Mouse (Mus musculus): Measurements from ENCODE around the gene Efcab6. TPM values are rescaled to one million over a fixed set of nuclear protein-coding genes. Genes with fewer than 3 reads are reported as not detected.

Gene Efcab6
- polyA plus RNA-seq, 1 experiment from 2014 or later, result 0.27 TPM

DNA sequence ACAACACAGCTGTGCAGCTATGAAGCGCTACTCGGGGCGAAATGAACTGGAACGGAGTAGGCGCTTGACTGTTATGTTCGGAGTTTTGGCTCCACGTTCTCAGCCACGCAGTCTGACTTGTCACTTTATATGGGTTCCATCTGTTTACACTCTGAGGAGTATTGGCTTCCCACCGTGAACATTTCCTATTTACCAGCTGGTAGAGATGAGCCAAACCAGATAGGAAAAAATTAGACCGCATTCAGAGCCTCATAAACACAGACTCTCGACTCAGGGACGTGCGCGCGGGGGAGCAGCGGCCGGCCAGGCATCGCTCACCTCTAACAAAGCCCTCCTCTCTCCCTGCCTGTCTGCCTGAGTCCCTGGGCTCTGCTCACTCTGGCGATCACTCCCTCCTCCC is 67.1 kb downstream of the Efcab6 start:
- no peak overlapping the region for H3K9ac ChIP-seq
- 0 out of 2 replicates have a peak, but pooled peaks cover 21% of the 10 kb centered on the region for H3K27me3 ChIP-seq
- peak overlapping the region; percentile 35 for H3K4me2 ChIP-seq
- 9% methylated on average over 19 of the region's 19 CpGs for WGBS
- H3K36me3 ChIP-seq, result no peaks in the 10 kb centered on the region
- 0 out of 2 replicates have a peak overlapping the region, but pooled peaks have one; percentile 2 for H3K4me3 ChIP-seq
- H3K4me1 ChIP-seq (replicated peaks), result peaks cover 28% of the 10 kb centered on the region
- peak; percentile 68; the same call in 1 of the 2 replicates for ATAC-seq (ENCODE audit: low FRiP score)
- H3K9me3 ChIP-seq, result no peaks in the 10 kb centered on the region
- H3K27ac ChIP-seq, result peak overlapping the region; percentile 66; the same call in 1 of the 2 replicates

DNA sequence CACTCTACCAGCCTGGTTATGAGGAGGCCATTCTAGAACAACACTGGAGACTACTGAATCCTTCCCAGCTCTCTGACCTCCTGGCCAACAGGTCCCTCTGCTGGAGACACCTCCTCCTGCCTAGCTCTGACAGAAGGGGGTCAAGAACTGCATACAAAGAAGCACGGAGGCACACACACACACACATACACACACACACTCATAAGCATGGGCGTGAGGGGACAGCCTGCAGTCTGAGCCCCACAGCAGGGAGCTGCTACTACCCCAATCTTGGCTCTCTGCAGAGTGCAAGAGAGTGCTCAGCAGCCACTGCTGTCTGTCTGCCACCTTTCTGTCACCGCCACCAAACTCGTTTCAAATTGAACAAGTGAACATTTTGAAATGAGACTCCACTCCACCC is 67.6 kb downstream of the Efcab6 start:
- Histone ChIP-seq H3K27ac (peak overlapping the region; percentile 77), H3K4me3 (no peak overlapping the region), H3K4me2 (peak overlapping the region; percentile 35), H3K9ac (no peak overlapping the region), H3K9me3 (no peaks in the 10 kb centered on the region), H3K27me3 (0 out of 2 replicates have a peak, but pooled peaks cover 21% of the 10 kb centered on the region), H3K4me1 (replicated peaks) (peaks cover 28% of the 10 kb centered on the region), H3K36me3 (no peaks in the 10 kb centered on the region)
- ATAC-seq (ENCODE audit: low FRiP score), result no peak
- 16% methylated on average over 4 of the region's 4 CpGs for WGBS

DNA sequence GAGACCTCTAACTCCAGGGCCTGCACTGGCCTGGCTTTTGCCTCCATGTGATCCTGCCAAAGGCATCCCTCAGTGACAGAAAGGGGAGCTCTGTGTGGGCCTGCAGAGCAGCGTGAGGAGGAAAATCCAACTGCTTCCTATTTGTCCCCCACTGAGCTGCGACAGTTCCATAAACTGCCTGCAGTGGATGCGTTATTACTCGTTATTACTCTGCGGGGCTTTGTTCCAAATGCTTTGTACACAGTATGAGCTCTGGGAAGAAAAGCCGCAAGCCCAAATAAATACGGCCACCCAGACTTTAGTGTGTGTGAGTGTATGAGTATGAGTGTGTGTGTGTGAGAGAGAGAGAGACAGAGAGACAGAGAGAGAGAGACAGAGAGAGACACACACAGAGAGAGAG is 68.3 kb downstream of the Efcab6 start:
- Histone ChIP-seq H3K27ac (peak overlapping the region; percentile 77), H3K4me3 (no peak overlapping the region), H3K36me3 (no peaks in the 10 kb centered on the region), H3K9me3 (no peaks in the 10 kb centered on the region), H3K9ac (0 out of 2 replicates have a peak overlapping the region, but pooled peaks have one; percentile 20), H3K27me3 (0 out of 2 replicates have a peak, but pooled peaks cover 21% of the 10 kb centered on the region), H3K4me2 (no peak overlapping the region), H3K4me1 (replicated peaks) (peaks cover 31% of the 10 kb centered on the region)
- WGBS, result 47% methylated on average over 7 of the region's 7 CpGs
- no peak for ATAC-seq (ENCODE audit: low FRiP score)

DNA sequence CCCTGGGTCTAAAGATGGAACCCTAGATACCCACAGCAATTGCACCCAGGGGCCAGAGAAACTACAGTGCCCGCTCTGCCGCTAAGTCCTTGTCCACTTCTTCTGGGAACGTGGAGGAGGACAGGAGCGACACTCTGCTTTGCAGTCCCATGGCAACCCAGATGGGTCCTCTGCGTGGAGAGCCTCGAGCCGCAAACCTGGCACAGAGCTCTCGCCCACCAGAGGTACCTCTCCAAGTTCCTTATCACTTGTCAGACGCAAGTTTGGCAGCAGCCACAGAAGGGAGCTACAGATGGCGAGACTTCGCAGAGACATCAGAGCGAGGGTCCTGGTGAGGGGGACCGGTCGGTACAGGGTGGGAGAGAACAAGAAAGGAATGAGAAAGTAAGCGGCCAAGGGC is 73.0 kb downstream of the Efcab6 start:
- WGBS, result 89% methylated on average over 15 of the region's 15 CpGs
- no peak overlapping the region for H3K4me3 ChIP-seq
- ATAC-seq (ENCODE audit: low FRiP score), result no peak

DNA sequence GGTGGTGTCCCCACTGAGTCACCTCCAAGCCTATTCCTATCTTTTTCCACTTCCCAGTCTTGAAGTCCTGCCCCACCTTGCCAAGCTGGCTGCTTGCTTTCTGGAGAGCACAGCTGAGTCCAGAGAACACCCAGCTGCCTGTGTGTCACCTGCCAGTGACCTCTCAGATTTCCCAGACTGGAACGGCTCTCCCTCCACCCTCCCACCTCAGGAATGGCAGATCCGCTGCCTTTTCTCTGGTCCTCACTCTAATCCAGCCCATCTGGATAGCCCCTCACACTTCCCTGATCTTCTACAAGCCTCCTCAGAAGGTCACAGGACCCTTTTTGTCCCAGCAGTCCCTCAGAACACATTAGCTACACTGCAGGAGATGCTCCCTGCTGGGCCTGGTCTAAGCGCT is 73.7 kb downstream of the Efcab6 start:
- Histone ChIP-seq H3K27ac (no peak overlapping the region), H3K9ac (0 out of 2 replicates have a peak overlapping the region, but pooled peaks have one; percentile 46), H3K4me3 (no peak overlapping the region), H3K36me3 (no peaks in the 10 kb centered on the region), H3K4me2 (no peak overlapping the region), H3K4me1 (replicated peaks) (peaks cover 29% of the 10 kb centered on the region), H3K27me3 (0 out of 2 replicates have a peak, but pooled peaks cover 6% of the 10 kb centered on the region), H3K9me3 (no peaks in the 10 kb centered on the region)
- no peak for ATAC-seq (ENCODE audit: low FRiP score)
- WGBS, result 1% methylated on average over 3 of the region's 3 CpGs

More for the DNA sequence above, 73.0 kb downstream of the Efcab6 start:
- Histone ChIP-seq H3K4me2 (no peak overlapping the region), H3K9ac (no peak overlapping the region), H3K36me3 (no peaks in the 10 kb centered on the region), H3K9me3 (no peaks in the 10 kb centered on the region), H3K4me1 (replicated peaks) (peaks cover 33% of the 10 kb centered on the region), H3K27me3 (0 out of 2 replicates have a peak, but pooled peaks cover 10% of the 10 kb centered on the region), H3K27ac (no peak overlapping the region)

DNA sequence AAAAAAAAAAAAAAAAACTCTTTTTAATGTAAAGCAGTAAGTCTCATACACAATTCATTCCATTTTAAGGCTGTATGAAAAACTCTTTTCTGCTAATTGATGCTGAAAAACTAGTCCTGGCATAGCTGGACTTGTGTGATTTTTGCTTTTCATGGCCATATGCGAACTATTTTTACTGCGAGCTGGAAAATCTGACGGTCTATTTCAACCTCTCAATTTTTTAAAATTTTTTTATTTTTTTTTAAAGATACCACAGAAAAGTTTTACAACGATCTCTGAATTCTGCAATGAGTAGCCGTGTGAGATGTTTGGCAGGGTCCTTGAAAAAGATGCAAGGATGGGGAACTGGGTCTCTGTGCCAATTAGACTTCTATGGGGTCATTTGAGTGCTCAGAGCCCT is 75.9 kb downstream of the Efcab6 start:
- no peak for ATAC-seq (ENCODE audit: low FRiP score)
- no peak overlapping the region for H3K4me2 ChIP-seq
- H3K4me3 ChIP-seq, result no peak overlapping the region
- WGBS, result 91% methylated on average over 5 of the region's 5 CpGs
- 0 out of 2 replicates have a peak, but pooled peaks cover 2% of the 10 kb centered on the region for H3K27me3 ChIP-seq
- H3K9ac ChIP-seq, result no peak overlapping the region
- no peaks in the 10 kb centered on the region for H3K36me3 ChIP-seq
- no peaks in the 10 kb centered on the region for H3K9me3 ChIP-seq
- H3K27ac ChIP-seq, result no peak overlapping the region
- peaks cover 23% of the 10 kb centered on the region for H3K4me1 ChIP-seq (replicated peaks)

DNA sequence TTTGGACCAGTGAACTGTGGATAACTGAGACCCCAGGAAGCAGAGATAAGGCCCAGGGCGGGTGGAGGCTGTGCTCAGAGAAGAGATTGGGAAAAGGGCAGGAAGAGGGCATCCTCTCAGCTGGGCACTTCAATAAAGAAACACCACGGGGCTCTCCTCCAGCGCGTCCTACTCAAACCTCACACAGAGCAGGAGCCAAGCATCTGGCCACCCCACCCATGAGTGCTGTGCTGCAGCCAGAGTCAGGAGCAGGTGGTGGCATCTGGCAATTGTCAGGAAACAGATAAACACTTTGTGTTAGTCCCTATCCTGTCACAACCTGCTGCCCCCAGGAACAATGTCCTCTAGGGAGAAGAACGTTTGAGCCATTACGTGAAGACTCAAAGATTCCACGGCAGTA is 77.1 kb downstream of the Efcab6 start:
- Histone ChIP-seq H3K27ac (no peak overlapping the region), H3K9ac (no peak overlapping the region), H3K4me2 (no peak overlapping the region), H3K4me1 (replicated peaks) (peaks cover 23% of the 10 kb centered on the region), H3K4me3 (no peak overlapping the region), H3K36me3 (no peaks in the 10 kb centered on the region), H3K9me3 (no peaks in the 10 kb centered on the region), H3K27me3 (0 out of 2 replicates have a peak, but pooled peaks cover 2% of the 10 kb centered on the region)
- no peak for ATAC-seq (ENCODE audit: low FRiP score)
- 16% methylated on average over 7 of the region's 7 CpGs for WGBS

DNA sequence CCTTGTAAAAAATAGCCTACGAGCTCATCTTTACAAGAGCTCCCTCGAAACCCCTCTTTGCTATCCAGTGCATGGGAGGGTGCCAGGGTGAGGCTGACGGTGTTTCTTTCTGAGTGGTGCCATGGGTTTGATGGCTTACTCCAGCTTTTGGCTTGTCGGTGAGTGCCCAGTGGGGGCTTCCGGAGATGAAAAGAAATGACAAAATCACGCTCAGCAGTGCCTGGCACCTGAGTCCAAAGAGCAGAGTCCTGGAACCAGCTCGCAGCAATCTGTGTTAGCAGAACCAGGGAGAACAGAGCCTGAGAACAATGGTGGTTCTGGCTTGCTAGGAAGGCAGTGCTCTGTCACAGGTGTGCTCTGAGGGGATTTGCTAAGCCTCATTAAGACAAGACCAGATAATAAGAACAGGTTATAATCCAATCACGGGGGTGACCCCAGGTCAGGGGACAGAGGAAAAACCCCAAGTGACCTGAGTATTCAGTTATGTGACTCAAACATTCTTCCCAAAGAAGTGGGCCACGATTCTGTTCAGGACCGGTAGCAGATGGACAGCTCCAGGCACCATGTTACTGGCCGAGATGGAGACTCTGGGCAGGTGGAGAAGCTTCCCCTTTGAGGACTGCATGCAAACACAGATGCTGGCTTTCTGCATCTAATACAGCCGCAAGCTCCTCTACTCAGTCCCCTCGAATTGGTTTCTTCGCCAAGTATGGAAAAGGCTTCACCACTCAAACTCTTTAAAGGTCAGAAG is 82.8 kb downstream of the Efcab6 start:
- Histone ChIP-seq H3K9ac (no peak overlapping the region), H3K36me3 (no peaks in the 10 kb centered on the region), H3K4me3 (no peak overlapping the region), H3K27ac (no peak overlapping the region), H3K27me3 (no peaks in the 10 kb centered on the region), H3K4me2 (no peak overlapping the region), H3K4me1 (replicated peaks) (peaks cover 3% of the 10 kb centered on the region; the same call in 1 of the 2 replicates), H3K9me3 (no peaks in the 10 kb centered on the region)
- no peak for ATAC-seq (ENCODE audit: low FRiP score)
- 70% methylated on average over 14 of the region's 14 CpGs for WGBS

DNA sequence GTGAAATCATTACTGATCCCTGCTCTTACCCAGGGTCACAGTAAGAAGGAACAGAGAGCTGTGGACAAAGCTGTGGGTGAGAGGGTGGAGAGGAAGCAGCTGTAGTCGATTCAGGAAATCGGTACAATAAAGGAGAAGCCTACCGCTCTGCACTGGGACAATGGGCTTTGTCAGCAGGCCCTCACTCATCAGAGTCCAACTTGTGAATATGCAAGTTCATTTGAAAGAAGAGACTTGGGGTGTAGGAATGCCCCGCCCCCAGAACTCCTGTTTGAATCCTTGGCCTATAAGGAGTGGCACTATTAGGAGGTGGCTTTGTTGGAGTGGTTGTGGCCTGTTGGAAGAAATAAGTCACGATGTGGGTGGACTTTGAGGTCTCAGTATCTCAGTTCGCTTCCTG is 86.3 kb downstream of the Efcab6 start:
- Histone ChIP-seq H3K4me2 (no peak overlapping the region), H3K9me3 (no peaks in the 10 kb centered on the region), H3K27ac (no peak overlapping the region), H3K4me3 (no peak overlapping the region), H3K27me3 (no peaks in the 10 kb centered on the region), H3K4me1 (replicated peaks) (no peaks in the 10 kb centered on the region), H3K9ac (no peak overlapping the region), H3K36me3 (no peaks in the 10 kb centered on the region)
- WGBS, result 50% methylated on average over 6 of the region's 6 CpGs
- ATAC-seq (ENCODE audit: low FRiP score), result no peak

DNA sequence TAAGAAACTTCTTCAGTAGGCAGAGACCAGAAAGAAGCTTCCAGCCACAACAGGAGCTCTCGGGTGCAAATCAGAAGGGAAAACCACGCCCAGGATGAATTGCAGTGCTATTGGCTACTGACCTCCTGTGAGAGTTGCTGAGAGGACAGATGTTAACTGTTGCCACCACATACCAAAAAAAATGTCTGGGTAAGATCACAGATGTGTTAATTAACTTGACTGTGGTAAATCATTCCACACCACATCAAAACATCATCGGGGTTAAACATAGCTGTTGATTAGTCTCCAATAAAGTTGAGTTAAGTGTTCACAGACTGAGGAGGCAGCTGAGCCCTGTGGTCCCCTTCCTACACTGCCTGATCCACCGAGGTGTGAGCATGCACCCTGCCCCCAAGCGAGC is 88.1 kb downstream of the Efcab6 start:
- no peaks in the 10 kb centered on the region for H3K9me3 ChIP-seq
- ATAC-seq (ENCODE audit: low FRiP score), result no peak

DNA sequence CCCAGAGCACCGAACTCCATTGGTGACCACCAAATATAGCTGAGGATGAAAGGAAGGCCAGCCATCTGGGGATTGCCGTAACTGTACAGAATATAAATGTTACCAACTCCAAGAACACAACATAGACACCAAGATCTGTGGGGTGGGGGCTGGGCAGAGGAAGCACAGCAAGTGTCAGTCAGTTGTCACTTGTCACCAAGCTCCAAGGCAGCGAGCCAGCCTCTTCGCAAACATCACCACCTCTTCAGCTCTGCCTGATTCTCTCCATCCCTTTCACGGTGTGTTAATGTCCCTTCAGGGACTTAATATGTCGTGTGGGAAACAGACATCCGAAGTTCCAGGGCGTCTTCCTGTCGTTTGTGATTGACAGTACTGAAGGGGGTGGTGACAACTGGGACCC is 93.0 kb downstream of the Efcab6 start:
- H3K4me3 ChIP-seq, result no peak overlapping the region
- peaks cover 10% of the 10 kb centered on the region for H3K4me1 ChIP-seq (replicated peaks)
- 61% methylated on average over 9 of the region's 9 CpGs for WGBS
- H3K9ac ChIP-seq, result no peak overlapping the region
- no peak for ATAC-seq (ENCODE audit: low FRiP score)
- H3K4me2 ChIP-seq, result no peak overlapping the region
- H3K36me3 ChIP-seq, result no peaks in the 10 kb centered on the region
- peaks cover 18% of the 10 kb centered on the region; the same call in 1 of the 2 replicates for H3K27me3 ChIP-seq
- H3K9me3 ChIP-seq, result no peaks in the 10 kb centered on the region
- H3K27ac ChIP-seq, result no peak overlapping the region

More for the DNA sequence above, 88.1 kb downstream of the Efcab6 start:
- H3K9ac ChIP-seq, result no peak overlapping the region
- H3K27ac ChIP-seq, result no peak overlapping the region
- H3K36me3 ChIP-seq, result no peaks in the 10 kb centered on the region
- H3K4me1 ChIP-seq (replicated peaks), result no peaks in the 10 kb centered on the region
- no peak overlapping the region for H3K4me3 ChIP-seq
- no peaks in the 10 kb centered on the region for H3K27me3 ChIP-seq
- 41% methylated on average over 5 of the region's 5 CpGs for WGBS
- H3K4me2 ChIP-seq, result no peak overlapping the region

DNA sequence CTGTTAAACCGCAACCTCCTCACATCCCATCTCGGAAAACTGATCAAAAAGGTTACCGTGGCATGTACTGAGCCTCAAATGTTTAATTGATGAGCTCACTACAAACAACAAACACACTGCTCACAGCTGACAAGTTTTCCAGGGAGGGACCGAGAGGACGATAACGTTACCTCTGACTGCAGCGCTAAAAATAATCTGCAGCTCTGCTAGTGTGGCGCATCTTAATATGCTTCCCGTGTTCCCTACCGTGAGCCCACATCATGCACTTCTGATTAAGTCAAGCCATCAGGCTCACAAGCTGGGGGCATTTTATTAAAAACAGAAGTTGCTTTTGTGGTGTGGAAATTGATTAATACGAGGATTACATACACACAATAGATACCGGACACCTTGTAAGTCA is 97.4 kb downstream of the Efcab6 start:
- Histone ChIP-seq H3K4me3 (no peak overlapping the region), H3K4me2 (no peak overlapping the region), H3K4me1 (replicated peaks) (peaks cover 18% of the 10 kb centered on the region), H3K36me3 (no peaks in the 10 kb centered on the region), H3K9ac (no peak overlapping the region), H3K9me3 (no peaks in the 10 kb centered on the region), H3K27me3 (peaks cover 18% of the 10 kb centered on the region; the same call in 1 of the 2 replicates), H3K27ac (no peak overlapping the region)
- WGBS, result 43% methylated on average over 12 of the region's 12 CpGs
- ATAC-seq (ENCODE audit: low FRiP score), result no peak

DNA sequence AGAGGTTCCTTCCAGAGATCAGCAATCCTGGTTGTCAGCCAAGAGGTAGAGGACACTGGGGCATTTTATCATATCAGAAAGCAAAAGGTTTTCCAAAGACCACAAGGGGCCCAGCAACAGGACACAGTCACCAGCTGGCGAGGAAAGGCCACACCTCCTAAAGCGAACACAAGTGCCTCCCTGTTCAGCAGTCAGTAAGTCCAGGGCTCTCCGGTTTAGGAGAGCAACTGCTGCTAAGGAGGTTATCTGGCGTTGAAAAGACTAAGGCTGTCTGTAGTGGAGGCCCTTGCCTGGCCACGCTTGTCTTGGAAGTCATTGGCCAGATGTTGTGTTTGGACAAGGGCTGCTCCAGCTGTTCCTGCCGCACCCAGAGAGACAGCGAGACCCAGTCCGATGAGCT is 100.1 kb downstream of the Efcab6 start:
- Histone ChIP-seq H3K9ac (no peak overlapping the region), H3K4me1 (replicated peaks) (peaks cover 22% of the 10 kb centered on the region), H3K36me3 (no peaks in the 10 kb centered on the region), H3K4me2 (no peak overlapping the region), H3K4me3 (no peak overlapping the region), H3K27me3 (peaks cover 5% of the 10 kb centered on the region; the same call in 1 of the 2 replicates), H3K27ac (no peak overlapping the region), H3K9me3 (no peaks in the 10 kb centered on the region)
- ATAC-seq (ENCODE audit: low FRiP score), result no peak
- 83% methylated on average over 8 of the region's 8 CpGs for WGBS
